8 mouse cellular contexts compared by ENCODE assay signal in genomic region chr15:100838607-100839207, GRCm38 (mm10). TPM values are rescaled to one million over a fixed set of nuclear protein-coding genes. Genes with fewer than 3 reads are reported as not detected.
DNase-seq lines count a peak whose midpoint lies in the region; ATAC-seq and TF ChIP-seq lines count a peak whose summit lies in the region.

No protein-coding gene starts in this region.

- H3K27me3 ChIP-seq in midbrain, embryonic 10.5 days (ENCODE audit: low read depth, poor library complexity, severe bottlenecking) = peaks cover 3% of the 10 kb centered on the region; the same call in 1 of the 2 replicates
- no peaks in the 10 kb centered on the region for H3K27me3 ChIP-seq in midbrain, embryonic 15.5 days (replicated peaks)
- no peaks in the 10 kb centered on the region for H3K27me3 ChIP-seq in embryonic facial prominence, embryonic 13.5 days
- H3K27me3 ChIP-seq in hindbrain, embryonic 15.5 days = no peaks in the 10 kb centered on the region
- H3K27me3 ChIP-seq in midbrain, postnatal 0 days (ENCODE audit: insufficient read depth, low read length) = no peaks in the 10 kb centered on the region; the same call in 1 of the 2 replicates

- no peak overlapping the region for H3K9ac ChIP-seq in midbrain, embryonic 15.5 days
- H3K9ac ChIP-seq in embryonic facial prominence, embryonic 13.5 days = no peak overlapping the region
- H3K9ac ChIP-seq in hindbrain, embryonic 15.5 days = no peak overlapping the region
- H3K9ac ChIP-seq in midbrain, postnatal 0 days (replicated peaks; ENCODE audit: low read length, poor library complexity, severe bottlenecking) = no peak overlapping the region

- peak; percentile 59 for DNase-seq in midbrain, embryonic 10.5 days (ENCODE audit: low spot score)
- DNase-seq in adrenal gland, postnatal 14 days = peak; percentile 73
- peak; percentile 54 to 70 for DNase-seq in layer of hippocampus, postnatal 14 days (ENCODE audit: low spot score in 2 of 2)
- peak; percentile 90 for DNase-seq in midbrain, postnatal 0 days (ENCODE audit: low spot score)
- peak; percentile 52 for DNase-seq in thymus, postnatal 14 days

- TF ChIP-seq CTCF in midbrain, postnatal 0 days (IDR thresholded peaks at IDR 0.05) = peak; percentile 75

- WGBS in midbrain, embryonic 10.5 days = 45% methylated on average over 12 of the region's 12 CpGs
- WGBS in midbrain, embryonic 15.5 days = 49% methylated on average over 12 of the region's 12 CpGs
- 34% methylated on average over 12 of the region's 12 CpGs for WGBS in embryonic facial prominence, embryonic 13.5 days
- 23% methylated on average over 12 of the region's 12 CpGs for WGBS in hindbrain, embryonic 15.5 days
- 31% methylated on average over 12 of the region's 12 CpGs for WGBS in midbrain, postnatal 0 days

- no peak overlapping the region for H3K4me2 ChIP-seq in midbrain, embryonic 15.5 days
- H3K4me2 ChIP-seq in embryonic facial prominence, embryonic 13.5 days = 0 out of 2 replicates have a peak overlapping the region, but pooled peaks have one; percentile 16
- no peak overlapping the region for H3K4me2 ChIP-seq in hindbrain, embryonic 15.5 days
- H3K4me2 ChIP-seq in midbrain, postnatal 0 days (ENCODE audit: low read depth, low read length, poor library complexity, severe bottlenecking) = no peak overlapping the region

- no peak overlapping the region for H3K27ac ChIP-seq in midbrain, embryonic 10.5 days (replicated peaks)
- no peak overlapping the region for H3K27ac ChIP-seq in midbrain, embryonic 15.5 days
- H3K27ac ChIP-seq in embryonic facial prominence, embryonic 13.5 days = no peak overlapping the region
- no peak overlapping the region for H3K27ac ChIP-seq in hindbrain, embryonic 15.5 days (replicated peaks)
- H3K27ac ChIP-seq in midbrain, postnatal 0 days (ENCODE audit: low read depth, low read length) = no peak overlapping the region

- H3K4me1 ChIP-seq in midbrain, embryonic 10.5 days = peaks cover 8% of the 10 kb centered on the region; the same call in 1 of the 2 replicates
- H3K4me1 ChIP-seq in midbrain, embryonic 15.5 days = 0 out of 2 replicates have a peak, but pooled peaks cover 2% of the 10 kb centered on the region
- 0 out of 2 replicates have a peak, but pooled peaks cover 3% of the 10 kb centered on the region for H3K4me1 ChIP-seq in embryonic facial prominence, embryonic 13.5 days
- no peaks in the 10 kb centered on the region for H3K4me1 ChIP-seq in hindbrain, embryonic 15.5 days (replicated peaks)
- H3K4me1 ChIP-seq in midbrain, postnatal 0 days (ENCODE audit: insufficient read depth, low read length) = no peaks in the 10 kb centered on the region

- peaks cover 9% of the 10 kb centered on the region; the same call in 1 of the 2 replicates for H3K9me3 ChIP-seq in midbrain, embryonic 10.5 days (replicated peaks)
- H3K9me3 ChIP-seq in midbrain, embryonic 15.5 days = no peaks in the 10 kb centered on the region
- H3K9me3 ChIP-seq in embryonic facial prominence, embryonic 13.5 days = no peaks in the 10 kb centered on the region
- H3K9me3 ChIP-seq in hindbrain, embryonic 15.5 days = no peaks in the 10 kb centered on the region
- no peaks in the 10 kb centered on the region for H3K9me3 ChIP-seq in midbrain, postnatal 0 days (ENCODE audit: low read length)

- H3K36me3 ChIP-seq in midbrain, embryonic 10.5 days = no peaks in the 10 kb centered on the region
- no peaks in the 10 kb centered on the region for H3K36me3 ChIP-seq in midbrain, embryonic 15.5 days (replicated peaks)
- no peaks in the 10 kb centered on the region for H3K36me3 ChIP-seq in embryonic facial prominence, embryonic 13.5 days
- no peaks in the 10 kb centered on the region for H3K36me3 ChIP-seq in hindbrain, embryonic 15.5 days
- no peaks in the 10 kb centered on the region for H3K36me3 ChIP-seq in midbrain, postnatal 0 days (ENCODE audit: insufficient read depth, low read length)

- no peak overlapping the region for H3K4me3 ChIP-seq in midbrain, embryonic 10.5 days
- H3K4me3 ChIP-seq in midbrain, embryonic 15.5 days = no peak overlapping the region
- no peak overlapping the region for H3K4me3 ChIP-seq in embryonic facial prominence, embryonic 13.5 days
- H3K4me3 ChIP-seq in hindbrain, embryonic 15.5 days = no peak overlapping the region
- H3K4me3 ChIP-seq in midbrain, postnatal 0 days (ENCODE audit: low read depth, low read length) = no peak overlapping the region

- no peak for ATAC-seq in midbrain, embryonic 15.5 days (replicated peaks)
- no peak for ATAC-seq in embryonic facial prominence, embryonic 13.5 days (ENCODE audit: insufficient number of reproducible peaks, insufficient read depth, low FRiP score, low TSS enrichment, low read depth)
- ATAC-seq in hindbrain, embryonic 15.5 days (ENCODE audit: low FRiP score, low read depth) = peak; percentile 69; the same call in 1 of the 2 replicates
- 0 out of 2 replicates have a peak, but pooled peaks have one; percentile 62 for ATAC-seq in midbrain, postnatal 0 days (ENCODE audit: low FRiP score)

RNA-seq across cellular contexts. Expression of gene Scn8a, which starts 31.0 kb away (rescaled TPM):
- 10.6 and 12.3 TPM in 2 replicates for polyA plus RNA-seq in midbrain, embryonic 10.5 days (2016; fragmentation: Nextera tagmentation; extraction: Ambion mirVana)
- 20.0 and 22.7 TPM in 2 replicates for polyA plus RNA-seq in midbrain, embryonic 15.5 days (2015; fragmentation: Nextera tagmentation; extraction: Ambion mirVana)
- 4.2 and 4.7 TPM in 2 replicates for total RNA-seq in adrenal gland, postnatal 14 days (2021)
- polyA plus RNA-seq in embryonic facial prominence, embryonic 13.5 days (2015; fragmentation: Nextera tagmentation; extraction: Ambion mirVana) = 8.2 and 8.6 TPM in 2 replicates
- 21.0 and 29.2 TPM in 2 replicates for polyA plus RNA-seq in hindbrain, embryonic 15.5 days (2015; fragmentation: Nextera tagmentation; extraction: Ambion mirVana)
- 100 to 1,000 TPM; 208 to 232 TPM for total RNA-seq in layer of hippocampus, postnatal 14 days (2021)
- total RNA-seq in midbrain, postnatal 0 days (2014; rRNA removed) = 31.3 and 37.7 TPM in 2 replicates
- polyA plus RNA-seq in midbrain, postnatal 0 days (2015; fragmentation: Nextera tagmentation; extraction: Ambion mirVana) = 14.1 and 22.4 TPM in 2 replicates

Comparison
In these comparisons a context has a peak if more than half of its experiments do, and no peak if none do; other contexts are left out.
1. ATAC-seq: peak in hindbrain, embryonic 15.5 days (single experiment) and midbrain, postnatal 0 days (single experiment); none in midbrain, embryonic 15.5 days (single experiment) and embryonic facial prominence, embryonic 13.5 days (single experiment).
2. Peak in every context shown above with its lines, with median percentiles within 50 percentile points of each other: DNase-seq.